9 mouse cellular contexts compared by ENCODE assay signal in genomic region chr17:45544001-45544872, GRCm38 (mm10). TPM values are rescaled to one million over a fixed set of nuclear protein-coding genes. Genes with fewer than 3 reads are reported as not detected.
DNase-seq lines count a peak whose midpoint lies in the region; ATAC-seq and TF ChIP-seq lines count a peak whose summit lies in the region.
"Had no signal": no experiment of that assay in that cellular context is flagged by ENCODE, and none has a peak within 500 bp of the region (broad histone marks: within the 10 kb centered on the region; RNA-seq: fewer than 3 reads in every experiment).

No protein-coding gene starts in this region.

- H3K27me3 ChIP-seq in lung, embryonic 16.5 days (ENCODE audit: control insufficient read depth, insufficient read depth, low read depth, low read length): peaks cover 63% of the 10 kb centered on the region

- H3K4me1 ChIP-seq in lung, embryonic 16.5 days (replicated peaks; ENCODE audit: control insufficient read depth, insufficient read depth, low read length): peaks cover 13% of the 10 kb centered on the region
- peaks cover 3% of the 10 kb centered on the region for H3K4me1 ChIP-seq in lung, adult 2 months (ENCODE audit: control insufficient read depth, insufficient read depth, low read length)

- H3K27ac ChIP-seq in lung, embryonic 16.5 days (ENCODE audit: low read length): no peak overlapping the region
- H3K27ac ChIP-seq: liver, embryonic 14.5 days had no signal

- no peak for TF ChIP-seq CTCF in lung, adult 2 months (IDR thresholded peaks at IDR 0.05; ENCODE audit: insufficient read depth, low read length)

- no peak for ATAC-seq in lung, embryonic 16.5 days (ENCODE audit: low read depth)
- ATAC-seq in erythroid progenitor cell, adult 5-6 weeks (replicated peaks; ENCODE audit: low FRiP score, poor library complexity, severe bottlenecking): 0 out of 2 replicates have a peak, but pooled peaks have one; percentile 13

- H3K9me3 ChIP-seq in lung, embryonic 16.5 days (ENCODE audit: control insufficient read depth, low read length): no peaks in the 10 kb centered on the region

- H3K9ac ChIP-seq in lung, embryonic 16.5 days (ENCODE audit: low read length): no peak overlapping the region
- H3K9ac ChIP-seq: liver, embryonic 14.5 days had no signal

- H3K4me2 ChIP-seq in lung, embryonic 16.5 days (ENCODE audit: low read depth, low read length): peak overlapping the region; percentile 55; the same call in 1 of the 2 replicates

- H3K4me3 ChIP-seq in lung, embryonic 16.5 days (ENCODE audit: low read length): peak overlapping the region; percentile 39; the same call in 1 of the 2 replicates
- H3K4me3 ChIP-seq in lung, adult 2 months (replicated peaks; ENCODE audit: extremely low read depth, low read depth, low read length): no peak overlapping the region

- H3K36me3 ChIP-seq in lung, embryonic 16.5 days (ENCODE audit: control insufficient read depth, insufficient read depth, low read length): no peaks in the 10 kb centered on the region

- WGBS in lung, embryonic 16.5 days: 9% methylated on average over 24 of the region's 24 CpGs
- WGBS in lung, adult 2 months: 8% methylated on average over 24 of the region's 24 CpGs

- TF ChIP-seq POLR2A in lung, adult 2 months (IDR thresholded peaks at IDR 0.05; ENCODE audit: borderline replicate concordance, extremely low read depth, low read depth, low read length): no peak

- peak; percentile 35 for DNase-seq in embryo, embryonic 10.5 days (ENCODE audit: low spot score)
- DNase-seq in embryo, embryonic 9.5 days (ENCODE audit: extremely low spot score): no peak
- DNase-seq in lung, adult 2 months: no peak
- peak; percentile 38 to 60 for DNase-seq in natural killer cell, adult 2 months (ENCODE audit: low spot score in 2 of 2)
- no peak for DNase-seq in layer of hippocampus, adult 9-10 months (ENCODE audit: low spot score)
- DNase-seq in gastrocnemius, postnatal 10 days: no peak

RNA-seq across cellular contexts. Expression of gene Tmem151b, which starts 5.2 kb away (rescaled TPM):
- 1.2 and 1.4 TPM in 2 replicates for polyA plus RNA-seq in lung, embryonic 16.5 days (2015; fragmentation: Nextera tagmentation; extraction: Ambion mirVana)
- polyA plus RNA-seq in lung, adult 2 months (2012; rRNA removed): 0.11 and 0.17 TPM in 2 replicates
- not detected in 2 replicates for total RNA-seq in erythroid progenitor cell, adult 5-6 weeks (2015; ENCODE audit: low replicate concordance)
- total RNA-seq in erythroid progenitor cell, adult 5-6 weeks (2017; ENCODE audit: low replicate concordance): not detected in 2 replicates
- total RNA-seq in gastrocnemius, postnatal 10 days (2021): under 1 TPM; 0.09 to 0.36 TPM

RNA-seq across cellular contexts. Expression of gene Nfkbie, which starts 11.3 kb away (rescaled TPM):
- 3.1 and 3.5 TPM in 2 replicates for polyA plus RNA-seq in lung, embryonic 16.5 days (2015; fragmentation: Nextera tagmentation; extraction: Ambion mirVana)
- 7.2 and 7.8 TPM in 2 replicates for polyA plus RNA-seq in lung, adult 2 months (2012; rRNA removed)
- total RNA-seq in erythroid progenitor cell, adult 5-6 weeks (2015; ENCODE audit: low replicate concordance): 2.1 and 2.9 TPM in 2 replicates
- total RNA-seq in erythroid progenitor cell, adult 5-6 weeks (2017; ENCODE audit: low replicate concordance): 1.7 and 3.6 TPM in 2 replicates
- 1 to 10 TPM; 1.3 to 2.3 TPM for total RNA-seq in gastrocnemius, postnatal 10 days (2021)

RNA-seq across cellular contexts. Expression of gene Slc35b2, which starts 19.4 kb away (rescaled TPM):
- polyA plus RNA-seq in lung, embryonic 16.5 days (2015; fragmentation: Nextera tagmentation; extraction: Ambion mirVana): 130 and 131 TPM in 2 replicates
- 89.9 and 102 TPM in 2 replicates for polyA plus RNA-seq in lung, adult 2 months (2012; rRNA removed)
- total RNA-seq in erythroid progenitor cell, adult 5-6 weeks (2015; ENCODE audit: low replicate concordance): 15.5 and 18.4 TPM in 2 replicates
- total RNA-seq in erythroid progenitor cell, adult 5-6 weeks (2017; ENCODE audit: low replicate concordance): 10.3 and 14.0 TPM in 2 replicates
- 10 to 100 TPM; 29.9 to 39.3 TPM for total RNA-seq in gastrocnemius, postnatal 10 days (2021)

RNA-seq across cellular contexts. Expression of gene Tcte1, which starts 21.0 kb away (rescaled TPM):
- 1.7 and 2.7 TPM in 2 replicates for polyA plus RNA-seq in lung, embryonic 16.5 days (2015; fragmentation: Nextera tagmentation; extraction: Ambion mirVana)
- 10.8 and 11.0 TPM in 2 replicates for polyA plus RNA-seq in lung, adult 2 months (2012; rRNA removed)
- total RNA-seq in erythroid progenitor cell, adult 5-6 weeks (2015; ENCODE audit: low replicate concordance): not detected in 2 replicates
- not detected in 2 replicates for total RNA-seq in erythroid progenitor cell, adult 5-6 weeks (2017; ENCODE audit: low replicate concordance)
- total RNA-seq in gastrocnemius, postnatal 10 days (2021): not detected
- polyA plus RNA-seq: liver, embryonic 14.5 days had no signal

RNA-seq across cellular contexts. Expression of gene Hsp90ab1, which starts 28.8 kb away (rescaled TPM):
- 1,477 and 1,506 TPM in 2 replicates for polyA plus RNA-seq in lung, embryonic 16.5 days (2015; fragmentation: Nextera tagmentation; extraction: Ambion mirVana)
- polyA plus RNA-seq in lung, adult 2 months (2012; rRNA removed): 212 and 340 TPM in 2 replicates
- 200 and 204 TPM in 2 replicates for total RNA-seq in erythroid progenitor cell, adult 5-6 weeks (2015; ENCODE audit: low replicate concordance)
- 235 and 237 TPM in 2 replicates for total RNA-seq in erythroid progenitor cell, adult 5-6 weeks (2017; ENCODE audit: low replicate concordance)
- total RNA-seq in gastrocnemius, postnatal 10 days (2021): 100 to 1,000 TPM; 900 to 909 TPM

Comparison
In these comparisons a context has a peak if more than half of its experiments do, and no peak if none do; other contexts are left out.
1. DNase-seq: peak in embryo, embryonic 10.5 days (single experiment) and natural killer cell, adult 2 months (2 of 2); none in embryo, embryonic 9.5 days (single experiment), lung, adult 2 months (single experiment), layer of hippocampus, adult 9-10 months (single experiment) and gastrocnemius, postnatal 10 days (single experiment).